Mouse (Mus musculus): ENCODE results near the gene P2ry6. TPM values are rescaled to one million over a fixed set of nuclear protein-coding genes. Genes with fewer than 3 reads are reported as not detected.
A peak's percentile ranks its signal among the peaks of the same experiment; 100 is the strongest.

Gene P2ry6
- total and polyA plus RNA-seq, 2 experiments from 2014 or later = 2.7 to 4.3 TPM

DNA sequence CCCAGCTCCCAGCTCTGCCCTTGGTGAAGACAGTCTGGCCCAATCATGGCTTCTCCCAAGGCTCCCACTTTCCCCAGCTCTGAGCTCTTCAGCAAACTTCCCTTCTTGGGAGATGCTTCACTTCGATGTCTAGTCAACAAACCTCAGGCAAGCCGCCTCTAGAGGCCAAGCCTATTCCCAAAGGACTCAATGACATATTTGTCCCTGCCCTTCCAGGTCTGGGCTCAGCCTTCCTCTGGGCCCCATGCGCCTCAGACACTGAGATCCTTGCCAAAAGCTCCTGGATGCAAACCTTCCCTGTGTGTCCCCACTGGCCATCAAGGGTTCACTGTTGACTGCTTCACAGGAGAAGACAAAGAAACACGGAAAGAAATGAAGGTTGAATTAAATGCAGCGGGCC is 53.2 kb downstream of the P2ry6 start:
- ATAC-seq (ENCODE audit: low FRiP score) (no peak), DNase-seq (ENCODE audit: low spot score) (no peak)
- Histone ChIP-seq H3K4me2 (ENCODE audit: low read depth, low read length, poor library complexity, severe bottlenecking) (no peak overlapping the region), H3K9ac (replicated peaks; ENCODE audit: low read length, poor library complexity, severe bottlenecking) (no peak overlapping the region), H3K27ac (ENCODE audit: low read depth, low read length) (no peak overlapping the region), H3K27me3 (ENCODE audit: insufficient read depth, low read length) (no peaks in the 10 kb centered on the region), H3K4me1 (ENCODE audit: insufficient read depth, low read length) (0 out of 2 replicates have a peak, but pooled peaks cover 3% of the 10 kb centered on the region), H3K36me3 (ENCODE audit: insufficient read depth, low read length) (no peaks in the 10 kb centered on the region), H3K9me3 (ENCODE audit: low read length) (no peaks in the 10 kb centered on the region), H3K4me3 (ENCODE audit: low read depth, low read length) (no peak overlapping the region)
- TF ChIP-seq CTCF (IDR thresholded peaks at IDR 0.05) = no peak
- 90% methylated on average over 5 of the region's 5 CpGs for WGBS

DNA sequence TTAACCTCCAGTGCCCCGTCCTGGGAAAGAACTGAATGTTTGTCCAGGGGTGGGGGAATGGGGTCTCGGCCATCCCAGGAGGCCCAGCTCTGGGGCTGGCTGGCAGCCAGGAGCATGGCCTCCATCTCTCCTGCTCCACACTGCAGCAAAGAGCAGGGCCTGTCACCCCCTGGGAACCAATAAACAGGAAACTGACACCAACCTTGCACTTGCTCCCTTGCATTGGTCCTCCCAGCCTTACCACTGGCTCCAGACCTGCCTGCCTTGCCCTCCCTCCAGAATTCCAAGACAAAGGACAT is 54.7 kb downstream of the P2ry6 start:
- no peaks in the 10 kb centered on the region for H3K4me1 ChIP-seq (ENCODE audit: insufficient read depth, low read length)
- WGBS = 35% methylated on average over 2 of the region's 2 CpGs

DNA sequence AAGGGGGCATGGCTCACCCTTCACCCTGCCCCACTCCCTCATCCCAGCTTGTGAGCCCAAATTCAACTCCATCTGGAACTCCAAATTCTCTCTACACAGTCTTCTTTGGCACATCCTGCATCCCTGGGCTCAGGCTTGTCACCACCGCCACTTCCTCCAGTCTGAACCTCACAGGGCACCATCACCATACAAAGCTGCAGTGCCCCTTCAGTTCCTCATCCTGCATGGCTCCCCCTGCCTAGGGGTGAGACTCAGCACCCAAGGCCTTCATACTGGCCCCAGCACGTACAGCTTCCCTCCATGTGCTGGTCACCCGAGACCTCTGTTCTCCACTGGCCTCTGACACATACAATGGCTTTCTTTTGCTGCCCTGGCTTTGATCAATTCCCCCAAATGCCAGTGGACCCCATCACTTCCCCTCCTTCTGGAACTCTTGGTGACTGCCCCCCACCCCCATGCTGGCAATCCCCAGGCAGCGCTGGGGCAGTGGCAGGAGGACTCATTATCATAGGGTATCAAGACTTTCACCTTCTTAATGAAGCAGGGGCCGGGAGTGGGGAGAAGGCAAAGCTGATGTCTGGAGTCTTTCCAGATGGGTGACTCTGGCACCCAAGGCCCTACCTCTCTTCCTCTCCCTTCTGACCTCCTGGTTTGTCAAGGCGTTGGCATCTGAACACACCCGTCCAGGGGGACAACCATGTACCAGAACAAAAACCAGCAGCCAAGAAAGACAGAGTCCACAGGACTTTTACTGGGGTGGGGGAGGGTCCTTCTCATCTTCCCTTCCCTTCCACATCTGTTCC is 55.2 kb downstream of the P2ry6 start:
- DNase-seq (ENCODE audit: low spot score) = no peak
- no peaks in the 10 kb centered on the region for H3K9me3 ChIP-seq (ENCODE audit: low read length)
- H3K4me2 ChIP-seq (ENCODE audit: low read depth, low read length, poor library complexity, severe bottlenecking) = no peak overlapping the region
- H3K4me1 ChIP-seq (ENCODE audit: insufficient read depth, low read length) = no peaks in the 10 kb centered on the region
- no peak overlapping the region for H3K27ac ChIP-seq (ENCODE audit: low read depth, low read length)
- H3K4me3 ChIP-seq (ENCODE audit: low read depth, low read length) = no peak overlapping the region
- H3K9ac ChIP-seq (replicated peaks; ENCODE audit: low read length, poor library complexity, severe bottlenecking) = no peak overlapping the region
- no peak for TF ChIP-seq CTCF (IDR thresholded peaks at IDR 0.05)
- WGBS = 57% methylated on average over 7 of the region's 7 CpGs
- no peaks in the 10 kb centered on the region for H3K27me3 ChIP-seq (ENCODE audit: insufficient read depth, low read length)
- H3K36me3 ChIP-seq (ENCODE audit: insufficient read depth, low read length) = no peaks in the 10 kb centered on the region
- ATAC-seq (ENCODE audit: low FRiP score) = no peak

More for the DNA sequence above, 54.7 kb downstream of the P2ry6 start:
- ATAC-seq (ENCODE audit: low FRiP score) = no peak
- Histone ChIP-seq H3K36me3 (ENCODE audit: insufficient read depth, low read length) (no peaks in the 10 kb centered on the region), H3K4me2 (ENCODE audit: low read depth, low read length, poor library complexity, severe bottlenecking) (no peak overlapping the region), H3K9ac (replicated peaks; ENCODE audit: low read length, poor library complexity, severe bottlenecking) (no peak overlapping the region), H3K9me3 (ENCODE audit: low read length) (no peaks in the 10 kb centered on the region), H3K27me3 (ENCODE audit: insufficient read depth, low read length) (no peaks in the 10 kb centered on the region), H3K27ac (ENCODE audit: low read depth, low read length) (no peak overlapping the region), H3K4me3 (ENCODE audit: low read depth, low read length) (no peak overlapping the region)
- no peak for DNase-seq (ENCODE audit: low spot score)
- TF ChIP-seq CTCF (IDR thresholded peaks at IDR 0.05) = no peak

DNA sequence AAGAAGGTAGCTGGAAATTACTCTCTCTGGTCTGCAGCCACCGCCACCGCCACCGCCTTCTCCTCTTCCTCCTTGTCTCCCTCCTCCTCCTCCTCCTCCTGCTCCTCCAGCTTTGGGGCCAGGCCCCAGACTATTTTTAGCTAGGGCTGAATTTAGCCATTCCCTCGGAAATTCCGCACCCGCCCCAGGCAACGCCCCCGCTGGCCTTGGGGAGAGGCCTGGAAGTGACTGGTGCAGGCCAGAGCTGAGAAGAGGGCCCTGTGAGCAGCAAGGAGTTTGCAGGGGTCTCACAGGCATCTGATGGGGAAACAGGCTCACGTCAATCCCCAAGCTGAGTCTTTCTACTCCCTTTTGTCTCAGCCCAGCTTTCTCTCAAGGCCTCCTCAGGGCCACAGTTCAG is 56.3 kb downstream of the P2ry6 start:
- WGBS = 62% methylated on average over 9 of the region's 9 CpGs
- Histone ChIP-seq H3K4me2 (ENCODE audit: low read depth, low read length, poor library complexity, severe bottlenecking) (no peak overlapping the region), H3K4me1 (ENCODE audit: insufficient read depth, low read length) (no peaks in the 10 kb centered on the region), H3K9me3 (ENCODE audit: low read length) (no peaks in the 10 kb centered on the region), H3K9ac (replicated peaks; ENCODE audit: low read length, poor library complexity, severe bottlenecking) (no peak overlapping the region), H3K27ac (ENCODE audit: low read depth, low read length) (no peak overlapping the region), H3K4me3 (ENCODE audit: low read depth, low read length) (no peak overlapping the region), H3K27me3 (ENCODE audit: insufficient read depth, low read length) (no peaks in the 10 kb centered on the region), H3K36me3 (ENCODE audit: insufficient read depth, low read length) (no peaks in the 10 kb centered on the region)
- ATAC-seq (ENCODE audit: low FRiP score) = no peak
- no peak for TF ChIP-seq CTCF (IDR thresholded peaks at IDR 0.05)
- DNase-seq (ENCODE audit: low spot score) = no peak

DNA sequence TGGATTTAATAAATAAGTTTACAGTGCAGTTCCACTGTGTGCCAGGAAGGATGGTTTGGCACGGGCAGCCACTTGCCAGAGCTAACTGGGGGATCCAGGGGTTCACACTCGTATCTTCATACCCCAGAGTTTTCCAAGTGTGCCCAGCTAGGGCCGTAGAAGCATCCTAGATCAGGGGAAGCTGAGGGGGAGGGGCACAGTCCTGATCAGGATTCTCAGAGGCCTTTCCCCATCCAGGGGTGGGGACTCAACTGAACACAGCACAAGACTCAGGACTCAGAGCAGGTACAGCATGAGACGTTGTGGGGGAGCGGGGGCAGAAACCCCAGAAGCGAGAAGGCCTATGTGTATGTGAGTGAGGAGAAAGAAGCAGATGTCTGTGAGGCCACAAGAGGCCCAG is 56.7 kb downstream of the P2ry6 start:
- Histone ChIP-seq H3K9ac (replicated peaks; ENCODE audit: low read length, poor library complexity, severe bottlenecking) (no peak overlapping the region), H3K27ac (ENCODE audit: low read depth, low read length) (no peak overlapping the region), H3K4me2 (ENCODE audit: low read depth, low read length, poor library complexity, severe bottlenecking) (no peak overlapping the region), H3K4me3 (ENCODE audit: low read depth, low read length) (no peak overlapping the region), H3K36me3 (ENCODE audit: insufficient read depth, low read length) (no peaks in the 10 kb centered on the region), H3K4me1 (ENCODE audit: insufficient read depth, low read length) (no peaks in the 10 kb centered on the region), H3K27me3 (ENCODE audit: insufficient read depth, low read length) (no peaks in the 10 kb centered on the region), H3K9me3 (ENCODE audit: low read length) (no peaks in the 10 kb centered on the region)
- 69% methylated on average over 6 of the region's 6 CpGs for WGBS
- no peak for TF ChIP-seq CTCF (IDR thresholded peaks at IDR 0.05)
- no peak for DNase-seq (ENCODE audit: low spot score)
- ATAC-seq (ENCODE audit: low FRiP score) = peak; percentile 34; the same call in 1 of the 2 replicates

DNA sequence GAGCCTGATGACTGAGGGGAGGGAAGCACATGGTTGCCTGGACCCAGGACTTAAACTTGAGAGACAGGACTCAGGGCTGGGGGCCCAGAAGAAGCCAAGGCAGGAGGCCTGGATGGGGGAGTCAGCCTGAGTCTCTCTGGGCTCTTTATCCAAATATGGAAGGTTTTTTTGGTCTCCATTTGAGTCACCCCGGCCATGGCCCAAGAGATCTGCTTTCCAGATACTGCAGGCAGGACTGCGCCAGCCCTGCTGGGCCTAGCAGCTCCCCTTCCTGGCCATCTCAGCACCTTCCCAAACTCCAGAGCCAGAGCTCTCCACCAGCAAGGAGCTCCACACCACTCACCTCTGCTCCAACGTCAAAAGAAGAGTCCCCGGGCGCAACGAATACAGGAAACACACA is 57.9 kb downstream of the P2ry6 start:
- Histone ChIP-seq H3K9me3 (ENCODE audit: low read length) (no peaks in the 10 kb centered on the region), H3K27ac (ENCODE audit: low read depth, low read length) (no peak overlapping the region), H3K4me1 (ENCODE audit: insufficient read depth, low read length) (no peaks in the 10 kb centered on the region), H3K4me2 (ENCODE audit: low read depth, low read length, poor library complexity, severe bottlenecking) (no peak overlapping the region), H3K36me3 (ENCODE audit: insufficient read depth, low read length) (no peaks in the 10 kb centered on the region), H3K27me3 (ENCODE audit: insufficient read depth, low read length) (no peaks in the 10 kb centered on the region), H3K9ac (replicated peaks; ENCODE audit: low read length, poor library complexity, severe bottlenecking) (no peak overlapping the region), H3K4me3 (ENCODE audit: low read depth, low read length) (no peak overlapping the region)
- ATAC-seq (ENCODE audit: low FRiP score) (no peak), DNase-seq (ENCODE audit: low spot score) (no peak)
- 91% methylated on average over 6 of the region's 6 CpGs for WGBS
- TF ChIP-seq CTCF (IDR thresholded peaks at IDR 0.05) = no peak
